Mouse (Mus musculus) midbrain, embryonic 16.5 days (tissue): Measurements from ENCODE around the gene Thrap3. TPM values are rescaled to one million over a fixed set of nuclear protein-coding genes. Genes with fewer than 3 reads are reported as not detected.
A peak's percentile ranks its signal among the peaks of the same experiment; 100 is the strongest.

ENCODE experiments used
- ATAC-seq: fragments of 200-750 bp; cut with Nextera tagmentation; 2 replicates; pipeline ENCODE4 v1.8.0; 2017; ENCODE audit warnings: moderate TSS enrichment
- H3K27ac ChIP-seq: fragments of 300-500 bp; sonication (generic); 2 replicates; pipeline ENCODE4 v1.5.1; 2014; ENCODE audit warnings: mild to moderate bottlenecking, low read length, mixed read lengths
- H3K27me3 ChIP-seq: fragments of 300-500 bp; sonication (generic); 2 replicates; pipeline ENCODE4 v1.6.1; 2014; ENCODE audit warnings: low read depth, low read length, mixed read lengths; ENCODE audit not compliant: control insufficient read depth, insufficient read depth
- H3K36me3 ChIP-seq: fragments of 300-500 bp; sonication (generic); 2 replicates; pipeline ENCODE4 v1.6.1; 2014; ENCODE audit warnings: mild to moderate bottlenecking, low read length, moderate library complexity, mixed read lengths; ENCODE audit not compliant: control insufficient read depth, insufficient read depth
- H3K4me1 ChIP-seq: fragments of 300-500 bp; sonication (generic); 2 replicates; pipeline ENCODE4 v1.6.1; 2014; ENCODE audit warnings: mild to moderate bottlenecking, low read length, mixed read lengths; ENCODE audit not compliant: control insufficient read depth, insufficient read depth
- H3K4me2 ChIP-seq: fragments of 300-500 bp; sonication (generic); 2 replicates; pipeline ENCODE4 v1.6.1; 2014; ENCODE audit warnings: mild to moderate bottlenecking, low read length, mixed read lengths
- H3K4me3 ChIP-seq: fragments of 300-500 bp; sonication (generic); 2 replicates; pipeline ENCODE4 v1.5.1; 2014; ENCODE audit warnings: low read depth, mild to moderate bottlenecking, low read length, moderate library complexity, mixed read lengths
- H3K9ac ChIP-seq: fragments of 300-500 bp; sonication (generic); 2 replicates; pipeline ENCODE4 v1.6.1; 2014; ENCODE audit warnings: low read depth, low read length, mixed read lengths
- H3K9me3 ChIP-seq: fragments of 300-500 bp; sonication (generic); replicated peaks from 2 replicates; pipeline ENCODE4 v1.6.1; 2014; ENCODE audit warnings: mild to moderate bottlenecking, low read length, mixed read lengths; ENCODE audit not compliant: control insufficient read depth, poor library complexity, severe bottlenecking
- WGBS: fragments of 180-500 bp; shearing (Covaris S2); extraction: QIAGEN DNeasy Blood & Tissue Kit; methylation state at CpG from one replicate; pipeline ENCODE4 v1.1.7; 2014; 5-methylcytosine and 5-hydroxymethylcytosine counted together
- polyA plus RNA-seq: library from polyadenylated mRNA; unstranded; fragments of >200 nt; fragmentation: Nextera tagmentation; extraction: Ambion mirVana; gene quantifications from 2 replicates; pipeline ENCODE4 v1.2.1, GENCODE M21; 2015

The Thrap3 gene
- polyA plus RNA-seq, 1 experiment from 2014 or later = 124 TPM

GRCm38 (mm10) chr4:126237721-126238242, 35.2 kb upstream of the Thrap3 start:
- peaks cover 66% of the 10 kb centered on the region for H3K36me3 ChIP-seq
- 53% methylated on average over 5 of the region's 5 CpGs for WGBS
- ATAC-seq = no peak

GRCm38 (mm10) chr4:126236467-126237280, 34.1 kb upstream of the Thrap3 start:
- no peak overlapping the region for H3K4me2 ChIP-seq
- H3K9ac ChIP-seq = no peak overlapping the region
- no peak for ATAC-seq
- H3K4me1 ChIP-seq = peaks cover 6% of the 10 kb centered on the region; the same call in 1 of the 2 replicates
- H3K36me3 ChIP-seq = peaks cover 70% of the 10 kb centered on the region
- WGBS = 55% methylated on average over 52 of the region's 63 CpGs
- H3K27me3 ChIP-seq = no peaks in the 10 kb centered on the region
- H3K27ac ChIP-seq = no peak overlapping the region
- H3K4me3 ChIP-seq = no peak overlapping the region
- H3K9me3 ChIP-seq = no peaks in the 10 kb centered on the region

More at GRCm38 (mm10) chr4:126237721-126238242, 35.2 kb upstream of the Thrap3 start:
- Histone ChIP-seq H3K27ac (no peak overlapping the region; the same call in 1 of the 2 replicates), H3K4me3 (no peak overlapping the region), H3K4me2 (no peak overlapping the region), H3K9me3 (no peaks in the 10 kb centered on the region), H3K27me3 (no peaks in the 10 kb centered on the region), H3K4me1 (peaks cover 6% of the 10 kb centered on the region; the same call in 1 of the 2 replicates), H3K9ac (no peak overlapping the region)

GRCm38 (mm10) chr4:126235191-126235590, 32.6 kb upstream of the Thrap3 start:
- Histone ChIP-seq H3K27me3 (no peaks in the 10 kb centered on the region), H3K9ac (no peak overlapping the region), H3K4me2 (no peak overlapping the region), H3K36me3 (peaks cover 69% of the 10 kb centered on the region), H3K4me3 (no peak overlapping the region), H3K27ac (no peak overlapping the region), H3K9me3 (no peaks in the 10 kb centered on the region), H3K4me1 (peaks cover 6% of the 10 kb centered on the region; the same call in 1 of the 2 replicates)
- 96% methylated on average over 10 of the region's 10 CpGs for WGBS
- no peak for ATAC-seq

- no peak overlapping the region for H3K9ac ChIP-seq
- no peak for ATAC-seq
- 88% methylated on average over 18 of the region's 18 CpGs for WGBS
- no peak overlapping the region for H3K4me3 ChIP-seq
- no peak overlapping the region for H3K27ac ChIP-seq
- H3K4me2 ChIP-seq = no peak overlapping the region
- no peaks in the 10 kb centered on the region for H3K9me3 ChIP-seq
- no peaks in the 10 kb centered on the region for H3K27me3 ChIP-seq
- peaks cover 64% of the 10 kb centered on the region for H3K36me3 ChIP-seq
- peaks cover 6% of the 10 kb centered on the region; the same call in 1 of the 2 replicates for H3K4me1 ChIP-seq
Observed at GRCm38 (mm10) chr4:126234496-126235175, 32.1 kb upstream of the Thrap3 start.

GRCm38 (mm10) chr4:126233676-126234308, 31.2 kb upstream of the Thrap3 start:
- no peak overlapping the region for H3K4me2 ChIP-seq
- no peak overlapping the region for H3K27ac ChIP-seq
- H3K4me1 ChIP-seq = peaks cover 6% of the 10 kb centered on the region; the same call in 1 of the 2 replicates
- no peak overlapping the region for H3K9ac ChIP-seq
- peaks cover 63% of the 10 kb centered on the region for H3K36me3 ChIP-seq
- H3K4me3 ChIP-seq = no peak overlapping the region
- ATAC-seq = no peak
- no peaks in the 10 kb centered on the region for H3K9me3 ChIP-seq
- no peaks in the 10 kb centered on the region for H3K27me3 ChIP-seq
- WGBS = 91% methylated on average over 29 of the region's 29 CpGs

GRCm38 (mm10) chr4:126229900-126230299, 27.3 kb upstream of the Thrap3 start:
- Histone ChIP-seq H3K9ac (no peak overlapping the region), H3K4me3 (no peak overlapping the region), H3K9me3 (no peaks in the 10 kb centered on the region), H3K27me3 (no peaks in the 10 kb centered on the region), H3K4me1 (peaks cover 8% of the 10 kb centered on the region), H3K4me2 (no peak overlapping the region), H3K27ac (no peak overlapping the region), H3K36me3 (peaks cover 37% of the 10 kb centered on the region)
- no peak for ATAC-seq
- 72% methylated on average over 7 of the region's 7 CpGs for WGBS

GRCm38 (mm10) chr4:126228144-126228543, 25.6 kb upstream of the Thrap3 start:
- Histone ChIP-seq H3K36me3 (peaks cover 24% of the 10 kb centered on the region), H3K4me2 (no peak overlapping the region), H3K27ac (no peak overlapping the region), H3K4me3 (no peak overlapping the region), H3K9me3 (no peaks in the 10 kb centered on the region), H3K27me3 (no peaks in the 10 kb centered on the region), H3K9ac (no peak overlapping the region), H3K4me1 (peaks cover 8% of the 10 kb centered on the region)
- 22% methylated on average over 5 of the region's 5 CpGs for WGBS
- no peak for ATAC-seq

GRCm38 (mm10) chr4:126227077-126227761, 24.7 kb upstream of the Thrap3 start:
- Histone ChIP-seq H3K9me3 (no peaks in the 10 kb centered on the region), H3K27ac (no peak overlapping the region), H3K9ac (no peak overlapping the region), H3K36me3 (peaks cover 15% of the 10 kb centered on the region), H3K4me2 (peak overlapping the region; percentile 52), H3K4me1 (peaks cover 8% of the 10 kb centered on the region), H3K4me3 (peak overlapping the region; percentile 24), H3K27me3 (no peaks in the 10 kb centered on the region)
- 8% methylated on average over 18 of the region's 18 CpGs for WGBS
- ATAC-seq = peak; percentile 68
